Mouse (Mus musculus) hindbrain, embryonic 10.5 days (tissue): Measurements from ENCODE around the gene Mst1. TPM values are rescaled to one million over a fixed set of nuclear protein-coding genes. Genes with fewer than 3 reads are reported as not detected.

Experiments
- DNase-seq: peaks from one replicate; pipeline ENCODE4 v3.0.0-alpha.2; 2017; ENCODE audit warnings: low spot score
- H3K27ac ChIP-seq: fragments of 300-500 bp; sonication (generic); 2 replicates; pipeline ENCODE4 v1.5.1; 2016; ENCODE audit warnings: mild to moderate bottlenecking, moderate library complexity
- H3K27me3 ChIP-seq: fragments of 300-500 bp; sonication (generic); 2 replicates; pipeline ENCODE4 v1.6.1; 2016; ENCODE audit warnings: mild to moderate bottlenecking; ENCODE audit not compliant: poor library complexity, insufficient read depth, severe bottlenecking
- H3K36me3 ChIP-seq: fragments of 300-500 bp; sonication (generic); 2 replicates; pipeline ENCODE4 v1.6.1; 2016; ENCODE audit warnings: mild to moderate bottlenecking, moderate library complexity
- H3K4me1 ChIP-seq: fragments of 300-500 bp; sonication (generic); replicated peaks from 2 replicates; pipeline ENCODE4 v1.6.1; 2016; ENCODE audit warnings: mild to moderate bottlenecking
- H3K4me3 ChIP-seq: fragments of 300-500 bp; sonication (generic); 2 replicates; pipeline ENCODE4 v1.5.1; 2016; ENCODE audit warnings: mild to moderate bottlenecking, moderate library complexity
- H3K9me3 ChIP-seq: fragments of 300-500 bp; sonication (generic); 2 replicates; pipeline ENCODE4 v1.6.1; 2016; ENCODE audit warnings: mild to moderate bottlenecking, moderate library complexity
- WGBS: fragments of 180-500 bp; shearing (Covaris S2); methylation state at CpG from one replicate; pipeline ENCODE4 v1.1.7; 2016; 5-methylcytosine and 5-hydroxymethylcytosine counted together
- polyA plus RNA-seq: library from polyadenylated mRNA; unstranded; fragments of >200 nt; fragmentation: Nextera tagmentation; extraction: Ambion mirVana; gene quantifications from 2 replicates; pipeline ENCODE4 v1.2.1, GENCODE M21; 2016

Gene Mst1
- polyA plus RNA-seq, 1 experiment from 2014 or later: 0.34 TPM

DNA sequence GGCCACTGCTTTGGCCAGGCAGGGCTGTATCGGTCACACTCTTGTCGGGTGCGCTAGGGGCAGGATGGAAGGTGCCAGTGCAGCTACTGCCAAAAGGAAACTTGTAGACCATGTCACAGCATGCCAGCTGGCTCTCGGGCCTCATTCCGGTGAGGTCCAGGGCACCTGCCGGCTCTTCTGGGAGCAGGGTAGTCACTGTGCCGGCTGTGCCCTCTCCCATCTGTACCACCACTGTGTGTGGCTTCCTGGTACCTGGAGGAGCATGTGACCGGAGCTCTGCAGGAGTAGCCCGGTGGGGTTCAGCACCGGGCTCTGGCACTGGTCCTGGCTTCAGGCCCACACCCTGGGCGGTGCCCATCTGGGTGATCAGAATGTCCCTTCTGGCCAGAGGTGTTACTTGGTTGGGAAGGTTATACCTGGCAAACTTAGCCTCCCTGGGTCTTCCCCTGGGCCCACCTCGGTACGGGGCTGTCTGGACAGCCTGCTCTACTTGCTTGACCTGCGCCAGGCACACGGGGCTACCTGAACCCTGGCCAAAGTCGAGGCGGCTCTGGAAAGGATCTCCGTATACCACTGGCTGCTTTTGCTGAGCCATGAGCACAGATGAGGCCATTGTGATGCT, 32.6 kb downstream of the Mst1 start:
- peaks cover 81% of the 10 kb centered on the region for H3K36me3 ChIP-seq
- peaks cover 82% of the 10 kb centered on the region for H3K27me3 ChIP-seq
- no peak overlapping the region for H3K4me3 ChIP-seq
- peaks cover 37% of the 10 kb centered on the region for H3K4me1 ChIP-seq
- 93% methylated on average over 18 of the region's 18 CpGs for WGBS
- H3K27ac ChIP-seq: no peak overlapping the region
- DNase-seq: no peak
- H3K9me3 ChIP-seq: no peaks in the 10 kb centered on the region

- no peak for DNase-seq
- H3K4me3 ChIP-seq: no peak overlapping the region
- WGBS: 70% methylated on average over 43 of the region's 43 CpGs
- H3K9me3 ChIP-seq: no peaks in the 10 kb centered on the region
- no peak overlapping the region for H3K27ac ChIP-seq
- peaks cover 39% of the 10 kb centered on the region for H3K4me1 ChIP-seq
- H3K36me3 ChIP-seq: peaks cover 68% of the 10 kb centered on the region
- peaks cover 68% of the 10 kb centered on the region for H3K27me3 ChIP-seq
These were observed 35.2 kb downstream of the Mst1 start for GRCm38 (mm10) chr9:108115290-108116077.

DNA sequence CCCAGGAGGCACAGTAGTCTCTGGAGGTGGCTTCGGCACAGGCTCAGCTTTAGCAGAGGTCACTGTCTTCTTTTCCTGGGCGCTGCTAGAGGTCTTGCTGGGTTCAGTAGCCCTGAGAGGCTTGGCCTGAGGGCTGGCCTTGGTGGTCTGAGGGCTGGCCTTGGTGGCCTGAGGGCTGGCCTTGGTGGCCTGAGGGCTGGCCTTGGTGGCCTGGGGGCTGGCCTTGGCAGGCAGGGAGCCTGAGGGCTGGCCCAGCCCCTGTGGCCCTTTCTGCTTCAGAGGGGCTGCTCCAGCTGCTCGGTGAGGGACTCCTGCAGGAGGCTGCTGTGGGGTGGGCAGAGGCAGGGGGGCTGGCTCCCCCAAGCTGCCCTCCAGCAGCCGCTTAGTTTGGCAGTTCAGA, 36.9 kb downstream of the Mst1 start:
- peaks cover 52% of the 10 kb centered on the region for H3K36me3 ChIP-seq
- H3K27me3 ChIP-seq: peaks cover 51% of the 10 kb centered on the region
- H3K4me1 ChIP-seq: peaks cover 24% of the 10 kb centered on the region
- peak overlapping the region; percentile 24; the same call in 1 of the 2 replicates for H3K27ac ChIP-seq
- H3K9me3 ChIP-seq: no peaks in the 10 kb centered on the region
- 56% methylated on average over 4 of the region's 4 CpGs for WGBS
- DNase-seq: no peak
- no peak overlapping the region for H3K4me3 ChIP-seq

GRCm38 (mm10) chr9:108119891-108120411, 39.7 kb downstream of the Mst1 start:
- peaks cover 33% of the 10 kb centered on the region for H3K4me1 ChIP-seq
- 56% methylated on average over 11 of the region's 11 CpGs for WGBS
- no peak overlapping the region for H3K4me3 ChIP-seq
- H3K27me3 ChIP-seq: peaks cover 23% of the 10 kb centered on the region
- no peak for DNase-seq
- no peaks in the 10 kb centered on the region for H3K9me3 ChIP-seq
- H3K27ac ChIP-seq: no peak overlapping the region
- peaks cover 27% of the 10 kb centered on the region for H3K36me3 ChIP-seq

DNA sequence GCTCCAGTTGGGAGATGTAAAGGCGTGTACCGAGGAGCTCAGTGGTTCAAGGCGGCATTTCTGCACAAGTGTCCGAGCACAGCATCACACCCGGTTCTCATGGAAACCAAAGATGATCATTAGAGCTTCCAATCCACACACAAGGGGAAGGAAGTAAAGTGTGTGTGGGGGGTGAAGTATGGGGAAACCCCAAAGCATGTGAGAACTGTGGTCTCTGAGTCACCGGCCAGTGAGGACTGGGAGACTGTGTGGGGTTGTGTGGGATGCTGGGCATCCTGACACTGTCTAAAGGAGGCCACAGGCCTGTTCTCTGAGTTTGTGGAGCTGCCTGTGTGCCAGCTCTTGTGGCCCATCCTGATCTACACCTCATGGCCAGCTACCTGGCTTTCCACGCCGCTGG, 40.4 kb downstream of the Mst1 start:
- H3K27ac ChIP-seq: no peak overlapping the region
- H3K27me3 ChIP-seq: peaks cover 16% of the 10 kb centered on the region
- peaks cover 24% of the 10 kb centered on the region for H3K36me3 ChIP-seq
- WGBS: 94% methylated on average over 8 of the region's 8 CpGs
- no peak overlapping the region for H3K4me3 ChIP-seq
- peaks cover 28% of the 10 kb centered on the region for H3K4me1 ChIP-seq
- no peaks in the 10 kb centered on the region for H3K9me3 ChIP-seq
- DNase-seq: no peak

DNA sequence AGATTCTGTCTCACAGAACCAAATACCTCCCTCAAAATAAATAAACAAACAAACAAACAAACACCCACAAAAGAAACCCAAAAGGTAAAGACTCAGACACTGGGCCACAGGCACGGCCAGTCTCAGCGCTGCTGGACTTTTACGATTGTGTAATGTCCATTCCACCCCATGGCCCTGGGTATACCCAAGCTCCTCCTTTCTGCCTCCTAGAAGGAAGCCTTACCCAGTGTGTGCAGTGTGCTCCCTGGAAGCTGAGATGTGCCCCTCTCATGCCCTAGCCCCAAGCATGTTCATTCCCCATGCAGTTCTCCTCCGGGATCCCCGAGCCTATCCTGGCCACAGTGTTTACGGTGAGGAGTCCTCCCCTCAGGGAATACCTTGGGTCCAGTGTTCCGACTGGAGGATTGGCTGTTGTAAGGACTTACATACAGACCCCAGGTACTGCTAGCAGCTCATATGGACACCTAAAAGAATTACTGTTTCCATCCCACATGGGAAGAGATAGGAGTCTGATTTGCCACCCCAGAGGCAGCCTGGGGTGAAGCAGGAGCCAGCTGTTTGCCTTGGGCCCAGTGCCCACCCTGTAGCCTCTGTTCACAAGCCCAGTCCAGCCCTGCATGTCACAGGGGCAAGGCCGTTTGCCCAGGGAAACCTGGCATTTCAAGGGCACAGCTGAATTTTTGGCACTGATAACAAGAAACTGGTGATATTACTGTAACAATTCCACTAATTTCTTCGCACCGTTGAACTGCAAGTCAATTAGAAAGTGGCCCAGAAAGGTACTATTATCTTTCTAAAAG, 41.1 kb downstream of the Mst1 start:
- DNase-seq: no peak
- Histone ChIP-seq H3K36me3 (peaks cover 24% of the 10 kb centered on the region), H3K27ac (no peak overlapping the region), H3K27me3 (peaks cover 9% of the 10 kb centered on the region), H3K4me3 (no peak overlapping the region), H3K4me1 (peaks cover 28% of the 10 kb centered on the region), H3K9me3 (no peaks in the 10 kb centered on the region)
- 91% methylated on average over 10 of the region's 10 CpGs for WGBS

- Histone ChIP-seq H3K4me1 (peaks cover 21% of the 10 kb centered on the region), H3K4me3 (no peak overlapping the region), H3K27me3 (no peaks in the 10 kb centered on the region), H3K36me3 (peaks cover 16% of the 10 kb centered on the region), H3K27ac (no peak overlapping the region), H3K9me3 (no peaks in the 10 kb centered on the region)
- 79% methylated on average over 4 of the region's 4 CpGs for WGBS
- no peak for DNase-seq
These were observed 43.7 kb downstream of the Mst1 start for GRCm38 (mm10) chr9:108123916-108124315.

GRCm38 (mm10) chr9:108125731-108126130, 45.5 kb downstream of the Mst1 start:
- peak overlapping the region; percentile 51; the same call in 1 of the 2 replicates for H3K27ac ChIP-seq
- DNase-seq: no peak
- no peaks in the 10 kb centered on the region for H3K27me3 ChIP-seq
- H3K4me3 ChIP-seq: no peak overlapping the region
- 88% methylated on average over 8 of the region's 8 CpGs for WGBS
- H3K9me3 ChIP-seq: no peaks in the 10 kb centered on the region
- H3K4me1 ChIP-seq: 0 out of 2 replicates have a peak, but pooled peaks cover 11% of the 10 kb centered on the region
- H3K36me3 ChIP-seq: peaks cover 16% of the 10 kb centered on the region

GRCm38 (mm10) chr9:108126436-108127180, 46.4 kb downstream of the Mst1 start:
- Histone ChIP-seq H3K4me1 (0 out of 2 replicates have a peak, but pooled peaks cover 11% of the 10 kb centered on the region), H3K27me3 (no peaks in the 10 kb centered on the region), H3K9me3 (no peaks in the 10 kb centered on the region), H3K36me3 (peaks cover 16% of the 10 kb centered on the region), H3K27ac (peak overlapping the region; percentile 51), H3K4me3 (no peak overlapping the region)
- no peak for DNase-seq
- 87% methylated on average over 17 of the region's 17 CpGs for WGBS

GRCm38 (mm10) chr9:108128248-108128647, 48.0 kb downstream of the Mst1 start:
- 88% methylated on average over 11 of the region's 11 CpGs for WGBS
- DNase-seq: no peak
- H3K9me3 ChIP-seq: no peaks in the 10 kb centered on the region
- H3K27ac ChIP-seq: no peak overlapping the region
- no peak overlapping the region for H3K4me3 ChIP-seq
- H3K36me3 ChIP-seq: peaks cover 12% of the 10 kb centered on the region
- no peaks in the 10 kb centered on the region for H3K27me3 ChIP-seq
- peaks cover 10% of the 10 kb centered on the region; the same call in 1 of the 2 replicates for H3K4me1 ChIP-seq

GRCm38 (mm10) chr9:108129042-108129948, 49.1 kb downstream of the Mst1 start:
- WGBS: 85% methylated on average over 13 of the region's 13 CpGs
- Histone ChIP-seq H3K9me3 (no peaks in the 10 kb centered on the region), H3K27ac (no peak overlapping the region), H3K4me3 (no peak overlapping the region), H3K27me3 (no peaks in the 10 kb centered on the region), H3K36me3 (peaks cover 12% of the 10 kb centered on the region), H3K4me1 (peaks cover 6% of the 10 kb centered on the region; the same call in 1 of the 2 replicates)
- DNase-seq: no peak
